Mouse (Mus musculus) mouse embryonic stem cell (cell line): ENCODE data around the gene Ugt1a2.

Experiments
- in situ Hi-C, 2 experiments: fragments of 300-500 bp; cut with MboI; formaldehyde crosslinking; loops; 1 replicate in 1 of 2; 3 replicates in 1 of 2; pipeline ENCODE4 v1.14.3; 2019 to 2020; ENCODE audit warnings: low sequenced_read_pairs in 2 of 2, low pct_unique_long_range_greater_than_20kb in 1 of 2, mixed read lengths in 1 of 2; ENCODE audit not compliant: unreplicated experiment in 1 of 2

The Ugt1a2 gene

DNA sequence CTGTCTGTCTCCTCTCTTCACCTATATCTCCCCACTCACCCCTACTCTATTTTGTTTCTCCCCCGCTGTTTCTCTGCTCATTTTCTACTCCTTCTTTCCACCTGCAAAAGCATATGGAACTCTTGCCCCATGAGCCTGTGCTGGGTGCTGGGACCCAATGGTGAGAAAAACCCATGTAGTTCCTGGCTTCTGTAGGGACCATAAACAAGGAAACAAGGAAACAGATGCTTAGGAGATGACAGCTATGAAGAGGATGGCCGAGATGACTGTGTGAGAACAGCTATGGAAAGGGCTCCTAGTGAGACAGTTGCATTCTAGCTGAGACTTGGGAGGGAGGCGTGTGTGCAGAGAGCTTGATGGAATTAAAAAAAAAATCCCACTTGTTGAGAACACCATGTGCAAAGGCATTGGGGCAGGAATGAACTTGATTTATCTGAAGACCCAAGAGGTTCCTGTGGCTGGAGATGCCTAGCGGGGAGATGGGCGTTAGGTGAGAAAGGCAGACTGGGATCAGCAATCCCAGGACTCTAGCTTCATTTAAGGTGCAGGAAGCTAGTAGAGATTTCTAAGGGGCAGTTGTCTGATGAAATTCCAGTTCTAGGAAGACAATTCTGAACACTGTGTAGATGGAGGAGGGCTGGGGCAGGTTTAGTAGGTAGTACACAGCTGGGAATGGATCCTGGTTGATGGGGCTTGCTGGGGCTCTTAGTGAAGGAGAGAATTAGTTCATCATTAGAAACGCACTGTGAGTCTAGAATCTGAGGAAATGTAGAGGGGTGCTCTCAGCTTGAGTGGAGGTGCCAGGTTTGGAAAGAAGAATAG is 30.8 kb downstream of the Ugt1a2 start:
- in situ Hi-C loops = no loop called here

DNA sequence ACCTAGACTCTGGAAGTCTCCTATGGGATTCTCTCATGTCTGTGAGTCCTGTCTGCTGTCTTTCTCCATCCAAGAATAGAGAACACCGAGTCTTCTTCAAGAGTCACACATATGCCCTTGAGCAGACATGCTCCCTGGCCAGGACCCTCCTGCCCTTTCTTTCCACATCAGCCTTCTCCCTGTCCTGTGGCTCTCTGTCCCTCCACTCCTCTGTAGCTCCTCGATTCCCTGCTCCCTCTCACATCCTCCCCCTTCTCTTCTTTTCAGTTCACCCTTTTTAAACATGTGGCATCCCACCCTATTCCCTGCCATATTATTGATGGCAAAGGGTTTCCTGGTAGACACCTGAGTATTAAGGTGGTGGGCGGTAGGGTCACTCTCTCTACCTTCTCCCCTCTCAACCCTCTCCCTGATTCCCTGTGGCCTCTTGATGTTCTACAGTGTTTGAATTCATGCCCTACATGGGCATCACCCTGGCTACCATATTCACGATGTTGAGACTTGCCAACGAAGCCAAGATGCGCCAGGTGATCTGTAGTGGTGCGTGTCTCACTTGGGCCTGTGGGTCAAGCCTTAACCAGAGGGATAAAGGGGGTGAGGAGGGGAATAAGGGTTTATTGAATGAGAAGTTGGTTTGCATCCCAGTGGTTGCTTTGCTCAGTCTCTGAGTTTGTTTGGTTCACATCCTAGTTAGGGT is 31.6 kb downstream of the Ugt1a2 start:
- in situ Hi-C loops = no loop called here

DNA sequence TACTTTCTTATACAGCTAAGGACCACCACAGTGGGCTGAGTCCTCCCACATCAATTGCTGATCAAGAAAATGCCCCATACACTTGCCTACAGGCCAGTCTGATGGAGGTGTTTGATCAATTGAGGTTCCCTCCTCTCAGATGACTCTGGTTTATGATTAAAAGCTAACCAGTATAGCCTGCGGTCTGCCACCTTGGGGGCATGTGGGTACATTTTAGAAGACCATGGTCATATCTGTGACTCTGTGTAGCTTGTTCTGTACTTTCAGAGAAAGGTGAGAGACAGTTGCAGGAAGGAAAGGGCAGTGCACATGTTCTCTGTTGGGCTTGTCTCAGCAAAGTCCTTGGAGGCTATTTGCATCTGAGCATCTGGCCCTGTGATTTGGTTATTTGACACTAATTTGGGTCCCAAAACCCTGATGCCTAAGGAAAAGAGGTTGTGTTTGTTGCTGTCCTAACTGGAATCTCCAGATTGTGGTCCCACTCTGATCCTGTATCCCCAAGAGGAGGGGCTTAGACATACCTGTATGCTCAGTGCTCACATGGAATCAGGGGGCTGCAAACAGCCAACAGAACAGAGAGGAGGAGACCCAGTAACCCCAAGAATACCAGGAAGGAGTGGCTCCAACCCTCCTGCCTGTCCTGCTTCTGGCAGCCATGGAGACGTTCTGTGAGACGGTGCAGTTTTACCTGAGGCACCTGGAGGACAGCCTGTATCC is 32.4 kb downstream of the Ugt1a2 start:
- in situ Hi-C loops = no loop called here

DNA sequence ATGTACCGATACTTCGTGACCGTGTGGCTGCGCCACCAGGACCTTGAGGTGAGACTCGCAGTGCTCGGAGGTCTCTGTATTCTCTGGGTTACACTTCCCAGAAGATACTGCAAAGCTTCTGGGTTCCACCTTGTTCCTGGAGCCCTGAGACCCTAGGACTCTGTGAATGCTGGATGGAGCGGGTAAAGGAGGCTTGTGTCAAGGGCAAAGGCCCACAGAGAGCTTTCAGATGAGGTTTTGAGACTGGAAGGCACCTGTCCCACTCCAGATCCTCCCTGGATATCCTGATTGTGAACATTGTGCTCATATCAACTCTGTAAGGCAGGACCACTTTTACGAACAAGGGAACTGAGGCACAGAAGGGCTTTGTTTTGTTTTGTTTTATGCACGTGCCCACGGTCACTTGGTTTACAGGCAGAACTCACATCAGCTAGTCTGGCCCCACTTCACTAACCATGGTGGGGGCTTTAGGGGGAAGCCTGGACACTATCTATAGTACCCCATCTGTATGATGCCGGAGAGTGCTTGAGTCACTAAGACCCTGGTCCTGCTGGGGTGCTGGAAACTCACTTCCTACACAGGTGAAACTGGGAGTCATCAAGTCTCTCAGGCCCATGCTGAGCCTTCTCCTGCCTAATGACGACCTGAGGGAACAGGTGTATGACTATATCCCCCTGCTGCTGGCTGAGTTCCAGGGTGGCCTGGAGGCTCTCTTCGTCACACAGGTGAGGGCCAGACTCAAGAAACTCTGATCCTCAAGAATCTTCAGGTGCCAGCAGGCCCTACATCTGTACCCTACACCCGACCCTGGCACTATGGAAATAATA is 33.2 kb downstream of the Ugt1a2 start:
- in situ Hi-C loops = no loop called here

DNA sequence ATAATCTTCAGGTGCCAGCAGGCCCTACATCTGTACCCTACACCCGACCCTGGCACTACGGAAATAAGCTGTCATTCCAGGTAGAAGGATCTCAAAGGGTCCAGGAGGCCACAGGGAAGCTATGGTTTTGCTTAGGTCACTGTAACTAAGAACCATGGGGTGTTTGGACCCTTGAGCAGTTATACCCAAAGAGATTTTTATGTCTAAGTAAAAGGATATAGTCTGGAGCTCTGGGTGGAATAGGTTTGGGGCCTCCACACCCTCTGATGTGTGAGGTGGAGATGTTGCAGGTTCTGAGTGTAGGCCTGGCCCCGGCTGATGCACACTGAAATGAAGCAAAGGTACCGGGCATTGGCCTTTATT is 33.8 kb downstream of the Ugt1a2 start:
- in situ Hi-C loops = no loop called here

DNA sequence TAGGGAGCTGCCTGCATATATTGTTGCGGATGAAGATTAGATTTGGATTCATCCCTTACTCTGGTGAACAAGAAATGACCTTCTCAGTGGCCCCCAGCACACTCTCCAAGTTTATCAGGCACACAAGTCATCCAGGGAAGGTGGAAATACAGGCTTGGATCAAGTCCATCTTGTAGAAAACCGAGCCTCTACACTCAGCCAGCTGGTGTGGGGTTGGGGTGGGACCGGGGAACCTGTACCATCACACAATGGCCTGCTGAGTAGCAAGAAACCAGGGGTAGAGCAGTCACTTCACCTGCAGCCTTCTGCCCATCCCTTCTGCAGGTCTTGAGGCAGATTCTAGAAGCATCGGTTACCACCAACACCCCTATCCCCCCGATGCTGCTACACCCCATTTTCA is 34.2 kb downstream of the Ugt1a2 start:
- in situ Hi-C loops = no loop called here

DNA sequence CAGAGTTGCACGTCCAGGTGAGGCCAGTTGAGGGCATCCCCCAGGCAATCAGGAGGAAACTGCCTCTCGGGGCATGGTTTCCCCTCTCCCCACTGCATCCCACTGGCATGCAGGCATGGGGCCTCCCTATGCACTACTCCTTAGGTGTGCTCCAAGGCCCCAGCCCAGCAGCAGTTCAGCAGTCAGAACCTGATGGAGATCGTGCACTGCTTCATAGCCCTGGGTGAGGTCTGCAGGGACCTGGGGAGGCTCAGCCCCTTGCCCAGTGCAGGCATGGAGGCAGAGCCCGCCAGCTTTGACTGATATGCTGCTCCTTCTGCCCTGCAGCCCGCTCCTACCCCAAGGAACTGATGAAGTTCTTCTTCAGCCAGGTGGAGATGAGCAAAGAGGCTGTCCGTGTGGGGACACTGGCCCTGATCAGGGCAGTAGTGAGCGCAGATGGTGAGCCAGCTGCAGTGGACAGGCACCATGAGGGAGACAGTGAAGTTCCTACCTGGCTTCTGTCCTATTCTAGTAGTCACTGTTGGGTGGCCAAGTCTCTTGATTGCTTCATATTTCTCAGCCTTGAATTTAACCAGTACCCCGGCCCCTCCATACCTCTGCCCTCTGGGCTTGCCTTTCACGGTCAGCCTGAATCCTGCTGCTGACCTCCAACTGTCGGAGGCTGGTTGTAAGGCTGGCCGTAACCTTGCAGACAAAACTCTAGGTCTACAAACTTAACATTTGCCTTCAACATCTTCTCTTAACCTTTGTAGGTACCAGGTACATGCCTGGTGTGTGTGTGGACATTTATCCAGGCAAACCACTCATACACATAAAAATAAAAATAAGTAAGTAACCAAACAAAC is 34.9 kb downstream of the Ugt1a2 start:
- in situ Hi-C loops = no loop called here

DNA sequence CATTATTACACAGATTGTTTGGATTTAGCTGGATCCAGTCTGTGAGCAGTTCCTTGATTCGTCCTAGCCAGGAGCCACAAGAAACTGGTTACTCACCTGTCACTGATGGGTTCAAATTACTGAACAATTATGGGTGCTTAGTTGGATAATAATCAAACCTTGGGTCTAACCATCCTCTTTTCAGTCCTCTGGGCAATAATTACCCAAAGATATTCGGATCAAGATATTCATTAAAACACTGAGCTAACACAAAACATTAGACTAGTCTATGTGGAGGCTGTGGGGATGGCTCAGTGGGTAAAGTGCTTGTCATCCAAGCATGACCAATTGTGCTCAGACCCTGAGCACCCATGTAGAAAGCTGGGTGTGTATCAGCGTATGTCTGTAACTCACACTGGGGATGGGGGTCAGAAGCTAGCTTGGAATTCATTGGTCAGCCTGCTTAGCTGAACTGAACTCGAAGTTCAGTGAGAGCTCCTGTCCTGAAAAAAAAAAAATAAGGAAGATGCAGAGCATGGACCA is 35.6 kb downstream of the Ugt1a2 start:
- in situ Hi-C loops = no loop called here

DNA sequence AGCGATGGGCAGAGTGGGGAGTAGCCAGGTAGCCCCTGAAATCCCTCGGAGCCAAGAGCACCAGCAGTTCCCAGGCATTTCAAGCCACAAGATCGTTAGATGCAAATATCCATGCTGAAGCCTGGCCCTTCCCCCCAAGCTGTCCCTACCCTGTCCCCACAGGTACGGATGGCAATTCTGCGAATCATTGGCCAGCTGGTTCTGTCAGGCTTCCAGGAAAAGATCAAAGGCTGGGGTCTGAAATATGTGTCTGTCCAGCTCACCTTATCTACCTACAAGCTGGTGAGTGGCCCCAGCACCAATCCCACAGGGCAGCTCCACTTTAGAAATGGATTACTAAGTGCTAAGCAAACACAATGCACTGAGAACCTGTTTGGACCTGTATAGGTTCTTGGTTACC is 36.9 kb downstream of the Ugt1a2 start:
- in situ Hi-C loops = no loop called here

DNA sequence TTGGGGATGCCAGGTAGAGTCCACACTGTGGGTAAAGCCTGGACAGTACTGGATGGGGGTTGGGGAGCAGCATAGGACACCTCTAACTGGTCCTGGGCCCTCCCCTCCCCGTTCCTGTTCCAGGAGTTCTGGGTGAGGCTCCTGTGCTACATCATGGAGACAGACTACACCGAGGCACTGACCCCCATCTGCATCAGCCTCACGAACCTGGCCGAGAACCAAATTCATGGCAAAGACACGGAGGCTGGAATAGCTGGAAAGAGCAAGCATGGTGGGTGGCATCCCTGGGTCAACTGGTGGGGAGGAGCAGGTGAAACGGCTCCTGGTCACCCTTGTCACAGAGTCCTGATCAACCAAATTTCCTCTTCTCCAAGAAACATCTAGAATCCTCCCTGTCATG is 38.4 kb downstream of the Ugt1a2 start:
- in situ Hi-C loops = no loop called here

DNA sequence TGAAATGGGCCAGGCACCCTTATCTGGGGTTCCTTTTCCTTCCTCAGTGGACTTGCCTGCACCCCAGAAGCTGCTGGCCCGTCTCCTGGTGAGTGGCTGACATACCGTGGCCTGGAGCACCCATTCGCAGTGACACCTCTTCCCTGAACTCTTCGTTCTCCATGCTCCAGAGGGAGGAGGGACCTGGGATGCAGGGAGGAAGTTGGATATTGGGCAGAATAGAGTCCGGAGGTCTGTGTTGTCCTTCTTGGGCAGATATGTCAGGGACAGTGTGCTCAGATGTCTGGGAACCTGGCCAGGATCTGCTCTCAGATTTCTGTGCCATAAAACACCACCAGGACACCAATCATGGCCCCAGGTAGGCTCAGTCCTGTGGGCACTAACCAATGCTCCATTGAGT is 39.7 kb downstream of the Ugt1a2 start:
- in situ Hi-C loops = no loop called here

DNA sequence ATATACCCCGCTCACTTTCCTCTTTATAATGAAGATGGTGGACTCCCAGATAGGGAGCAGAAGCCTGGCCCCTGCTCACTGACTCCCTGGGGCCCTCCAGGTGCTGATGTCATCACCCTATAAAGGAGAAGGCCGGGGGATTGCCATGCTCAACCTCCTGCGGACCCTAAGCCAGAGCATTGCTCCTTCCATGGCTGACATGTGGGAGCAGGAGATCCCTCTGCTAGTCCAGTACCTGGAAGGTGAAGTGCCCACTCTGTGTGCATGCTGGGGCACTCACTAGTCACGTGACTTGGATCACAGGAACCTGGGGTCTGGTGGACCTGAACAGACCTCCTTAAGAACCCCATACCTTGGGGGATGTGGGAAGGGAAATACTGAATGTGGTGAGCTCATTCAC is 40.2 kb downstream of the Ugt1a2 start:
- in situ Hi-C loops = no loop called here

DNA sequence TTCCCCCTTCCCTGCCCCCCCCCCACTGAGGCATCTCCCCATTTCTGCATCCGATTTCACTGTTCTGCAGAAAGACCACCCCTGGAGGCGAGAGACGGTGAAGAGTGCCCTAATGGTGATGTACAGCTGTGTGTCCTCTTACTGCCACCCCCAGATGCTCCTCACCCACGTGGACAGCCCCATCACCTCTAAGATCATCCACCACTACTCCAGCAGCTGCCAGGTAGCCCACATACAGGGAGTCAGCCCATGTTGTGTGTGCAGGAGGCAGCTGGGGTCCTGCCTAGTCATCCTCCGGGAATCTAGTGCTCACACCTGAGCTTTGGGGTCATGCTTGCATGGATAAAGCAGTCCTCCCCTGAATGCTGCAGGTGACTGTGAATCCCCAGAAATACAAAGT is 43.5 kb downstream of the Ugt1a2 start:
- in situ Hi-C loops = no loop called here

DNA sequence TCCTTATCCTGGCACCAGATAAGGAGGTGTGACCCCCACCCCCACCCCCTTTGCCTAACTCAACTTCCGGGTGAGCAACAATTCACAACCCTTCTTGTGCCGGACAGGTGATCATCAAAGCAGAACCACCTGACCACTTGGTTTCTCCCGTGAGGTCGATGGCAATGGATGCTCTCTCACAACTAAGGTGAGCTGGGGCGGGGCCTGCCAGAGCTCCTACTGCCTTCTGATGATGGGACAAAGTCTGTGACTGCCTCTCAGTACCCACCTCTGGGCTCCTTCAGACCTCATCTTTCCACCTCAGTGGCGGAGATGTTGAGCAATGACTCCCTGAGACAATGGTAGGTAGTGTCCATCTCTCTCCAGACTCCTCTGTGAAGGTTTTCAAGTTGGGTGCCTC is 45.5 kb downstream of the Ugt1a2 start:
- in situ Hi-C loops = no loop called here

DNA sequence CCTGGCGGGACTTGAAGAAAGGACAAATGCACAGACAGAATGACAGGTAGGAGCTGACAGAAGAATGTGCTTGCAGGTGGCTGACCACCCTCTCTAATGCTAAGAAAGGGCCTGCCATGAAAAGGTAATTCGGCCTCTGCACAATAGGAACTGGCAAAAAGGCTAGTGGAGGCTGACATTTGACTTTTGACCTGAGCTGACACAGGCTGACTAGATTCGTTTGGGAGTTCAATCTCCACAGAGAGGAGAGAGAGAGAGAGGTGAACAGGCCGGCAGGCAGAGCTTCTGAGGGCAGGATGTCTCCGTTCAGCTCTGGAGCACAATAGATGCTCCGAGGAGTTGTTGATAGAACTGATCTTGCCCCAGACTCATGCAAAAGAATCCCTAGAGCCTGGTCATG is 46.0 kb downstream of the Ugt1a2 start:
- in situ Hi-C loops = no loop called here

DNA sequence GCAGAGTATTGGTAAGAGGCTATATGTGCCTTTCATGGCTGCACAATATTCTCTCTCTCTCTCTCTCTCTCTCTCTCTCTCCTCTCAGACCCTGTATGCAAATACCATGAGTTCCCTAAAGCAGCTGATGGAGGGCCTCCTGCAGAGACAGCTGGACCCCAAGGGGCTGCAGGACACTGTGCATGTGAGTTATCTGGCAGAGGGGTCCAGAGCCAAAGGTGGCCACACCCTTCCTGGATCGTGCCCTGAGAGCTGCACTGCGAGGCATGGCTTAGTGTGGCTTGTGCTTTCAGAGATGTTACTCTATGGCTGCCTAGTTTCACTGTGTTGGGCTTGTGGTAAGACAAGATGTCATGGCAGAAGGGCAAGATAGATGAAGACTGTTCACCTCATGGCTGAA is 47.3 kb downstream of the Ugt1a2 start:
- in situ Hi-C loops = no loop called here

DNA sequence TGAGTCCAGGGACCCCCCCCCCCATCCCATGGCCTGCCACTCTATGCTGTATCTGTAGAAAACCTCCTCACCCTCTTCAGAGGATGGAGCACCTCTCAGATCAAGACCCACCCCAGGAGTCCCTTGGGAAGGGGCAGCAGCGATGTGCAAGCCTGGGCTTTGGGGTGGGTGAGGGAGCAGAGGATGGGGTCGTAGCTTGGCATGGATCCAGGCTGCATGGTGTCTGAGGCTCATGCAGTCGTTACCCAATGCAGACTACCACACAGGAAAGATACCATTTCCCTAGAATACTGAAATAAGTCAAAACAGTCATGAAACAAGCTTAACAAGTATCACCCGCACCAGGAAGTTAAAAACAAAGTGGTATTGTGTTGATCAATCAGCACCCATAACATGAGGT is 48.3 kb downstream of the Ugt1a2 start:
- in situ Hi-C loops = no loop called here

DNA sequence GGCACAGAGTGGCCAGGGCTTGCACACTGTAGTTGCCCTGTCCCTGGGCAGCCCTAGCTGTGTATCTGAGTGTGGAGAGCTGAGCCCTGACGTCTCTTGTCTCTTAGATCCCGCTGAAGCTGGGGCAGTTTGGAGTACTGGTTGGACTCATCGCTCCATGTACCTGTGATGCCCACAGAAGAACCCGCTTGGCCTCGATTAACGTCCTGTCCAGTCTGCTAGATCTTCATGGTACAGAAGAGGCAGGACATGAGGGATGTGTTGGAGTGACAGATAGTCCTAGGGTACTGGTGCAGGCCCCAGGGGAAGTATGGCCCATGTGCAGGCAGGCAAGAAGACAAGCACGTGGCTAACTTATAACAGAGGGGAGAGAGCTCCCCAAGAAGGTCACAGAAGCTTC is 49.2 kb downstream of the Ugt1a2 start:
- in situ Hi-C loops = no loop called here
